Mouse (Mus musculus) liver, embryonic 15.5 days (tissue): ENCODE measurements at regions not wholly inside any gene's neighbourhood (a gene's known extent, or its start where the extent isn't known, plus 50 kb on each side); places are given as distances from the start of the nearest gene placed in this dataset.

Experiments
- ATAC-seq: fragments of 200-750 bp; cut with Nextera tagmentation; 2 replicates; pipeline ENCODE4 v1.8.0; 2017; ENCODE audit warnings: moderate number of reproducible peaks, mild to moderate bottlenecking, moderate library complexity; ENCODE audit not compliant: insufficient read depth
- H3K27ac ChIP-seq: fragments of 300-500 bp; sonication (generic); replicated peaks from 2 replicates; pipeline ENCODE4 v1.5.1; 2015; ENCODE audit warnings: mild to moderate bottlenecking, inconsistent platforms
- H3K27me3 ChIP-seq: fragments of 300-500 bp; sonication (generic); 2 replicates; pipeline ENCODE4 v1.6.1; 2015; ENCODE audit warnings: mild to moderate bottlenecking, inconsistent platforms
- H3K36me3 ChIP-seq: fragments of 300-500 bp; sonication (generic); replicated peaks from 2 replicates; pipeline ENCODE4 v1.6.1; 2015; ENCODE audit warnings: moderate library complexity, mild to moderate bottlenecking, inconsistent platforms
- H3K4me1 ChIP-seq: fragments of 300-500 bp; sonication (generic); replicated peaks from 2 replicates; pipeline ENCODE4 v1.6.1; 2015; ENCODE audit warnings: inconsistent platforms
- H3K4me2 ChIP-seq: fragments of 300-500 bp; sonication (generic); 2 replicates; pipeline ENCODE4 v1.6.1; 2015; ENCODE audit warnings: moderate library complexity, mild to moderate bottlenecking, inconsistent platforms
- H3K4me3 ChIP-seq: fragments of 300-500 bp; sonication (generic); replicated peaks from 2 replicates; pipeline ENCODE4 v1.5.1; 2015; ENCODE audit warnings: mild to moderate bottlenecking, inconsistent platforms
- H3K9ac ChIP-seq: fragments of 300-500 bp; sonication (generic); 2 replicates; pipeline ENCODE4 v1.6.1; 2015; ENCODE audit warnings: moderate library complexity, mild to moderate bottlenecking, inconsistent platforms
- H3K9me3 ChIP-seq: fragments of 300-500 bp; sonication (generic); replicated peaks from 2 replicates; pipeline ENCODE4 v1.6.1; 2016; ENCODE audit warnings: inconsistent platforms
- WGBS: fragments of 180-500 bp; shearing (Covaris S2); methylation state at CpG from one replicate; pipeline ENCODE4 v1.1.7; 2015; ENCODE audit warnings: mixed read lengths; ENCODE audit not compliant: insufficient replicate concordance; 5-methylcytosine and 5-hydroxymethylcytosine counted together

DNA sequence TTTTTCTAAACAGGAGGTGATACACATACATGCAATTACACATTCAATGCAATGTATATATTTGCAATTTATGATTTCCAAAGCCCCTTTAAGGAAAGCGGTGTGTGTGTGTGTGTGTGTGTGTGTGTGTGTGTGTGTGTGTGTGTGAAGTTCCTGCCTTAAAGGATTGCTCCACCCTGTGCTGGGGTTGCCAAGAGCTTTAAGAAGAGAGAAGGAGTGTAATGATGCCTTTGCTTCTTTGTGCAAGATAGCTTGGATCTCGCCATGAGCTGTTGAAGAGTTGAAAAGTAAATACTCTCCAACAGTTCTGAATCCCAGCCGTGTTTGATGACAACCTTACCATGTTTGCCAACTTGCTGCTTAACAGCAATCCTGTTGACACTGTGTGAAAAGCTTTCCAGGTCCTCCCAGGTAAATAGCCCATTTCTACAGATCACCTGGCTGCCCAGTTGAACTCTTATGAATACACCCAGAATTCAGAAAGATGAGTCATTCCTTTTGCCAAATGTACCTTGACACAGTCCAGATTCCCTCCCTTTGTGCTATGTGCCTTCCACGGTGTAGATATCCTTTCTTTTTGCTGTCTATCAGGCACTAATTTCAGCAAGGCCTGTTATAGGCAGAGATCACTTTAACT is 216.3 kb downstream of the Ikzf2 start:
- no peak overlapping the region for H3K27ac ChIP-seq
- 59% methylated on average over 4 of the region's 4 CpGs for WGBS
- ATAC-seq, result no peak
- H3K4me2 ChIP-seq, result no peak overlapping the region
- no peaks in the 10 kb centered on the region for H3K9me3 ChIP-seq
- no peak overlapping the region for H3K9ac ChIP-seq
- no peaks in the 10 kb centered on the region for H3K4me1 ChIP-seq
- no peaks in the 10 kb centered on the region for H3K36me3 ChIP-seq
- no peaks in the 10 kb centered on the region for H3K27me3 ChIP-seq
- H3K4me3 ChIP-seq, result no peak overlapping the region

GRCm38 (mm10) chr1:69469158-69469901 is 217.7 kb downstream of the Ikzf2 start:
- Histone ChIP-seq H3K4me3 (no peak overlapping the region), H3K9ac (no peak overlapping the region), H3K27ac (no peak overlapping the region), H3K9me3 (no peaks in the 10 kb centered on the region), H3K4me2 (no peak overlapping the region), H3K27me3 (no peaks in the 10 kb centered on the region), H3K4me1 (no peaks in the 10 kb centered on the region), H3K36me3 (no peaks in the 10 kb centered on the region)
- ATAC-seq, result no peak
- WGBS, result 69% methylated on average over 8 of the region's 8 CpGs

- Histone ChIP-seq H3K27me3 (no peaks in the 10 kb centered on the region), H3K4me3 (no peak overlapping the region), H3K4me1 (no peaks in the 10 kb centered on the region), H3K9ac (no peak overlapping the region), H3K27ac (no peak overlapping the region), H3K9me3 (no peaks in the 10 kb centered on the region), H3K4me2 (no peak overlapping the region), H3K36me3 (no peaks in the 10 kb centered on the region)
- WGBS, result 52% methylated on average over 5 of the region's 5 CpGs
- ATAC-seq, result no peak
Measured at GRCm38 (mm10) chr1:69466534-69467275, 220.3 kb downstream of the Ikzf2 start.

GRCm38 (mm10) chr1:69461191-69461590 is 225.9 kb downstream of the Ikzf2 start:
- H3K4me1 ChIP-seq, result no peaks in the 10 kb centered on the region
- no peak for ATAC-seq
- H3K27me3 ChIP-seq, result no peaks in the 10 kb centered on the region
- H3K4me2 ChIP-seq, result no peak overlapping the region
- H3K36me3 ChIP-seq, result no peaks in the 10 kb centered on the region
- no peak overlapping the region for H3K9ac ChIP-seq
- 71% methylated on average over 3 of the region's 3 CpGs for WGBS
- H3K9me3 ChIP-seq, result no peaks in the 10 kb centered on the region
- H3K4me3 ChIP-seq, result no peak overlapping the region
- H3K27ac ChIP-seq, result no peak overlapping the region

GRCm38 (mm10) chr1:69459899-69460298 is 227.1 kb downstream of the Ikzf2 start:
- Histone ChIP-seq H3K4me3 (no peak overlapping the region), H3K9ac (no peak overlapping the region), H3K4me1 (no peaks in the 10 kb centered on the region), H3K4me2 (no peak overlapping the region), H3K27me3 (no peaks in the 10 kb centered on the region), H3K27ac (no peak overlapping the region), H3K36me3 (no peaks in the 10 kb centered on the region), H3K9me3 (no peaks in the 10 kb centered on the region)
- no peak for ATAC-seq

DNA sequence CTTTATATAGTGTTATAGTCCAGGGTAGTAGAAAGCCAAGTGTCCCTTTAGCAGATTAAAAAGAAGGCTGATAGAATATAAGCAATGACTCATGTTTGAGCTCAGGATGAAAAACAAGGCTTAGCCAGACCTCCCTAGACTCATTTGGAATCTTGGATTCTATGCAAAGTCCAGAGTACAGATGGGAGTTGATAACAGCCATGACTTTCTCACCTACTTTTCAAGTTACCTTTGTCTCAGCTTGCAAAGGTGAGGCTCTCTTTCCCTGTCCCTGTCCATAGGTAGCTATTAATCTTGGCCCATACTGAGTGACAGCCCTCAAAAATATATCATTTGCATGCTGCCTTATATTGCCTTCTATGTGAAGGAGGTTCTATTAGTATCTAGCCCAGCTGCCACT is 229.6 kb downstream of the Ikzf2 start:
- H3K27ac ChIP-seq, result no peak overlapping the region
- no peak for ATAC-seq
- no peaks in the 10 kb centered on the region for H3K36me3 ChIP-seq
- no peak overlapping the region for H3K4me3 ChIP-seq
- no peak overlapping the region for H3K4me2 ChIP-seq
- H3K9me3 ChIP-seq, result no peaks in the 10 kb centered on the region
- no peaks in the 10 kb centered on the region for H3K4me1 ChIP-seq
- H3K9ac ChIP-seq, result no peak overlapping the region
- no peaks in the 10 kb centered on the region for H3K27me3 ChIP-seq

GRCm38 (mm10) chr1:69453991-69454390 is 233.1 kb downstream of the Ikzf2 start:
- Histone ChIP-seq H3K9me3 (no peaks in the 10 kb centered on the region), H3K36me3 (no peaks in the 10 kb centered on the region), H3K4me3 (no peak overlapping the region), H3K27ac (no peak overlapping the region), H3K27me3 (no peaks in the 10 kb centered on the region), H3K9ac (no peak overlapping the region), H3K4me2 (no peak overlapping the region), H3K4me1 (no peaks in the 10 kb centered on the region)
- ATAC-seq, result no peak
- 37% methylated on average over 3 of the region's 3 CpGs for WGBS

DNA sequence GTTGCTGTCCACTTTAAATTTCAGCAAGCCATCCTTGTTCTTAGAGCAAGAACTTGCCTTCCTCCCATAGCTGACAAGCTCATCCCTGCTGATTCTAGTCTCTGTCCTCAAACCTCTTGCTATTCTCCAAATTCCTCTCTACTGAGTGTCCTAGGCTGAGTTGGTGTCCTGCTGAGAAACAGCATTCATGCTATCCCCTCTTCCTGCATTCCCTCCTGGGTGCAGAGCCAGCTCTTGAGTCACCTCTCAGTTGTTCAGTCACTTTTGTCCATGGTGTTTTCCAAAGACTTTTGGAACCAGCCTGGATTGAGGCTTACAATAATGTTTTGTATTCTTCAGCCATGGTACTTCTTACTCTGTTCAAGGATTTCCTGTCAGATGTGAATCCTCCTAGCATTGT is 234.1 kb downstream of the Ikzf2 start:
- no peak overlapping the region for H3K9ac ChIP-seq
- no peaks in the 10 kb centered on the region for H3K36me3 ChIP-seq
- no peaks in the 10 kb centered on the region for H3K27me3 ChIP-seq
- H3K27ac ChIP-seq, result no peak overlapping the region
- H3K4me1 ChIP-seq, result no peaks in the 10 kb centered on the region
- ATAC-seq, result no peak
- H3K9me3 ChIP-seq, result no peaks in the 10 kb centered on the region
- no peak overlapping the region for H3K4me2 ChIP-seq
- no peak overlapping the region for H3K4me3 ChIP-seq

DNA sequence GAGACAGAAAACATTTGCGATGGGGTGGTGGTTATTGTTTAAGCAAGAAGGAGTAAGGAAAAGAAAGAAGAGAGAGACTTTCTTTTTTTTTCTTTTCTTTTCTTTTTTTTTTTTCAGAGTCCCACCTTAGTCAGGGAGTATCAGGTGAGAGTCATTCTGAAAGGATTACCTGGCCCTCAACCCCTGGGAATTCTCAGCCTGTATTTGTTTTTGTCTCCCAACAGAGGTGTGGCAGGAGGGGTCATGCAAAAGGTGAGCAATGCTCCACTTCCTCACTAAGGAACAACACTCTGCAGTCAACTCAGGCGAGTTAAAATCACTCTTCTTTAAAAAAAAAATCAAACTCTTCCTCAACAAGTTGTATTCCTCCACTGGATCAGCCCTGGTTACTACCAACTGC is 236.6 kb downstream of the Ikzf2 start:
- 34% methylated on average over 2 of the region's 2 CpGs for WGBS
- Histone ChIP-seq H3K27ac (no peak overlapping the region), H3K36me3 (no peaks in the 10 kb centered on the region), H3K4me2 (no peak overlapping the region), H3K4me1 (no peaks in the 10 kb centered on the region), H3K9me3 (no peaks in the 10 kb centered on the region), H3K27me3 (no peaks in the 10 kb centered on the region), H3K9ac (no peak overlapping the region), H3K4me3 (no peak overlapping the region)
- ATAC-seq, result no peak

GRCm38 (mm10) chr1:69447276-69447675 is 239.8 kb downstream of the Ikzf2 start:
- 67% methylated on average over 5 of the region's 5 CpGs for WGBS
- Histone ChIP-seq H3K4me1 (no peaks in the 10 kb centered on the region), H3K4me2 (no peak overlapping the region), H3K27me3 (no peaks in the 10 kb centered on the region), H3K27ac (no peak overlapping the region), H3K4me3 (no peak overlapping the region), H3K9ac (no peak overlapping the region), H3K36me3 (no peaks in the 10 kb centered on the region), H3K9me3 (no peaks in the 10 kb centered on the region)
- ATAC-seq, result no peak

DNA sequence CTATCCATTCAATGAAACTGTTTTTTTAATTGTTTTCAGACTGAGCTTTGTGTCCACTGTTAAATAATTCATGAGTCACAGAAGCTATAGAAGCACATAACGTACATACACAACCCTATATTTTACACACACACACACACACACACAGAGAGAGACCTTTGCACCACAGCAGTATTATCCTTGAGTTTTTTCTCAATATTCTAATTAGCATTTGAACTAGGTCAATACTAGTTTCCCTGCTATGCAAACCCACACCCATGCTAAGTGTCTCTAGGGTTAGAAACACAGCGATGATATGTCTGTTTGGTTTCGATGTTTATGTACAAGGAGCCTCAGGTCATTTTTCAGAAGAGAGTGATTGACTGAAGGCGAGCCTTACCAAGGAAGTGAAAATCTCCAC is 242.3 kb downstream of the Ikzf2 start:
- no peak overlapping the region for H3K4me3 ChIP-seq
- H3K27ac ChIP-seq, result no peak overlapping the region
- no peaks in the 10 kb centered on the region for H3K27me3 ChIP-seq
- ATAC-seq, result no peak
- H3K4me1 ChIP-seq, result no peaks in the 10 kb centered on the region
- H3K9me3 ChIP-seq, result no peaks in the 10 kb centered on the region
- no peak overlapping the region for H3K9ac ChIP-seq
- no peaks in the 10 kb centered on the region for H3K36me3 ChIP-seq
- no peak overlapping the region for H3K4me2 ChIP-seq
- 69% methylated on average over 4 of the region's 4 CpGs for WGBS
